Mouse (Mus musculus): ENCODE results near the gene Uvrag.

GRCm38 (mm10) chr7:98838729-98839141, 302.2 kb downstream of the Uvrag start:
- no peak for TF ChIP-seq CTCF (conservative IDR thresholded peaks at IDR 0.05; ENCODE audit: low read length)
- no peak for TF ChIP-seq NANOG (IDR thresholded peaks at IDR 0.05; ENCODE audit: borderline replicate concordance, low read length)
